Mouse (Mus musculus): ENCODE measurements around the gene Slc13a3. TPM values are rescaled to one million over a fixed set of nuclear protein-coding genes. Genes with fewer than 3 reads are reported as not detected.
"Not testable (repeated sequence)": the region's sequence is repeated elsewhere in the genome, so short reads cannot be mapped to it uniquely, and the experiment has no call there.

Slc13a3 gene
- total RNA-seq (2021) (1 to 10 TPM in 1 of 2 experiments, under 1 TPM in 1; 0.97 to 2.3 TPM), polyA plus RNA-seq (2012; rRNA removed) (2.4 and 2.8 TPM in 2 replicates)
- long read RNA-seq: 0 reads

GRCm38 (mm10) chr2:165473003-165473402 lies at the start of gene Slc13a3:
Gene Slc13a3 (minus strand): TSS chr2:165473230.
- no peak for DNase-seq

- no peak for DNase-seq
Measured at GRCm38 (mm10) chr2:165515178-165515728, 42.2 kb upstream of the Slc13a3 start.

GRCm38 (mm10) chr2:165512870-165513600 lies 40.0 kb upstream of the Slc13a3 start:
- DNase-seq: peak; percentile 46

GRCm38 (mm10) chr2:165512426-165512825 lies 39.4 kb upstream of the Slc13a3 start:
- no peak for DNase-seq

GRCm38 (mm10) chr2:165511530-165511929 lies 38.5 kb upstream of the Slc13a3 start:
- not testable (repeated sequence) for DNase-seq

GRCm38 (mm10) chr2:165510914-165511458 lies 38.0 kb upstream of the Slc13a3 start:
- DNase-seq: not testable (repeated sequence)

GRCm38 (mm10) chr2:165510466-165510865 lies 37.4 kb upstream of the Slc13a3 start:
- no peak for DNase-seq

GRCm38 (mm10) chr2:165509686-165510085 lies 36.7 kb upstream of the Slc13a3 start:
- DNase-seq: no peak

GRCm38 (mm10) chr2:165503259-165504203 lies 30.5 kb upstream of the Slc13a3 start, which contains the start of gene Slc2a10:
Gene Slc2a10 (plus strand): TSS chr2:165503787.
- peak; percentile 29 for DNase-seq

- DNase-seq: no peak
Measured at GRCm38 (mm10) chr2:165498816-165499215, 25.8 kb upstream of the Slc13a3 start.

- no peak for DNase-seq
Measured at GRCm38 (mm10) chr2:165497706-165498275, 24.8 kb upstream of the Slc13a3 start.

GRCm38 (mm10) chr2:165496251-165496650 lies 23.2 kb upstream of the Slc13a3 start:
- peak; percentile 37 for DNase-seq

- no peak for DNase-seq
Measured at GRCm38 (mm10) chr2:165494495-165494894, 21.5 kb upstream of the Slc13a3 start.

GRCm38 (mm10) chr2:165493587-165494210 lies 20.7 kb upstream of the Slc13a3 start:
- DNase-seq: no peak

- peak; percentile 89 for DNase-seq
Measured at GRCm38 (mm10) chr2:165492648-165493553, 19.9 kb upstream of the Slc13a3 start, which contains the start of gene Trp53rka. Gene Trp53rka (minus strand): TSS chr2:165493324.

- peak; percentile 43 for DNase-seq
Measured at GRCm38 (mm10) chr2:165486881-165487535, 14.0 kb upstream of the Slc13a3 start.

GRCm38 (mm10) chr2:165486401-165486800 lies 13.4 kb upstream of the Slc13a3 start:
- DNase-seq: no peak

- DNase-seq: no peak
Measured at GRCm38 (mm10) chr2:165485826-165486225, 12.8 kb upstream of the Slc13a3 start.

GRCm38 (mm10) chr2:165484152-165484551 lies 11.1 kb upstream of the Slc13a3 start:
- no peak for DNase-seq
